In the genomic region with DNA sequence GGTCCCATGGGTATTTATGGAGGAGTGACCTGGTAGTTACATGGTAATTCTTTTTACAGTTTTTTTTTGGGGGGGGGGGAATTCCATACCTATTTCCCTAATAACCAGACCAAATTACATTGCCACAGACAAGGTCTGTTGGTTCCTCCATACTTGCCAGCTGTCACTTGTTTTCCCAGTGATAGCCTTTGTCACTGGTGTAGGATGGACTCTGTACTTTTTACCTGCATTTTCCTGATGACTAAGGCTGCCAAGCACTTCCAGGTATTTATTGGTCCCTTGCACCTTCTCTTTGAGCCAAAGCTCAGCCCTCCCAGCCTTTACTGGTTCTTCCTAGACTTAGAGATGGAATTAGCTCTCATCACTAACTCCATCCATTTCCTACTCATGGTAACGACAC, we compare ENCODE assay signal across 14 mouse cellular contexts.
"Had no signal": no experiment of that assay in that cellular context is flagged by ENCODE, and none has a peak within 500 bp of the region (broad histone marks: within the 10 kb centered on the region; RNA-seq: fewer than 3 reads in every experiment).

No protein-coding gene starts in this region.

- H3K9ac ChIP-seq: lung, embryonic 14.5 days; midbrain, embryonic 12.5 days; midbrain, embryonic 15.5 days; neural tube, embryonic 12.5 days; stomach, embryonic 15.5 days had no signal

- DNase-seq: lung, adult 18-20 months; lung, embryonic 14.5 days; lung, postnatal 10 days; lung, postnatal 4 days; right cerebral cortex, postnatal 14 days; thymus, adult 2 months; thymus, postnatal 25 days; thymus, postnatal 4 days had no signal

- H3K4me2 ChIP-seq: lung, embryonic 14.5 days; midbrain, embryonic 12.5 days; midbrain, embryonic 15.5 days; neural tube, embryonic 12.5 days; stomach, embryonic 15.5 days had no signal

- ATAC-seq: midbrain, embryonic 15.5 days had no signal

- H3K27me3 ChIP-seq: megakaryocyte, embryonic 14.5 days; midbrain, embryonic 12.5 days; midbrain, embryonic 15.5 days; neural tube, embryonic 12.5 days; stomach, embryonic 15.5 days had no signal

- H3K4me1 ChIP-seq: megakaryocyte, embryonic 14.5 days; midbrain, embryonic 12.5 days; midbrain, embryonic 15.5 days; neural tube, embryonic 12.5 days; stomach, embryonic 15.5 days had no signal

- H3K9me3 ChIP-seq: midbrain, embryonic 12.5 days; midbrain, embryonic 15.5 days; neural tube, embryonic 12.5 days; stomach, embryonic 15.5 days had no signal

- H3K4me3 ChIP-seq: megakaryocyte, embryonic 14.5 days; midbrain, embryonic 12.5 days; midbrain, embryonic 15.5 days; neural tube, embryonic 12.5 days; stomach, embryonic 15.5 days had no signal

- H3K36me3 ChIP-seq: midbrain, embryonic 12.5 days; midbrain, embryonic 15.5 days; neural tube, embryonic 12.5 days; stomach, embryonic 15.5 days had no signal

- H3K27ac ChIP-seq: midbrain, embryonic 12.5 days; midbrain, embryonic 15.5 days; neural tube, embryonic 12.5 days; stomach, embryonic 15.5 days; stomach, postnatal 0 days had no signal
